17 mouse cellular contexts compared by ENCODE assay signal in the genomic region with DNA sequence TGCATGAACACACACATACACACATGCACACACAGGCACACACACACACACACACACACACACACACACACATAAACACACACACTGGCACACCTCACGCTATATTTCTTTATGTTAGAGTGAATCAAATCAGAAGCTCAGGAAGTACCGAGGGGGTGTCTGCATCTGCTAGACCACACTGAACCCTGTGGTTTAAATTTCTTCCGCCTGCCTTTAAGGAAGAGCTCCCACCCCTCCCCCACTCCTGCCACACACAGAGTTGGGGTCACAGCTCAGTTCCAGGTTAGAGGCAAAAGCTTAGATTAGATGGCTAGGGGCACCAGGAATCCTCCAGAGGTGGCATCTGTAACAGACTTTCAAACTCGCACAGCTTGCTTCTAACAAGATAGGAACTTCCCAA. TPM values are rescaled to one million over a fixed set of nuclear protein-coding genes. Genes with fewer than 3 reads are reported as not detected.
DNase-seq lines count a peak whose midpoint lies in the region; ATAC-seq lines count a peak whose summit lies in the region.
"Had no signal": no experiment of that assay in that cellular context is flagged by ENCODE, and none has a peak within 500 bp of the region (broad histone marks: within the 10 kb centered on the region; RNA-seq: fewer than 3 reads in every experiment).

No protein-coding gene starts in this region.

- H3K4me3 ChIP-seq in kidney, embryonic 14.5 days (ENCODE audit: low read length), result no peak overlapping the region
- H3K4me3 ChIP-seq in embryonic facial prominence, embryonic 12.5 days, result no peak overlapping the region
- H3K4me3 ChIP-seq: forebrain, embryonic 12.5 days; heart, adult 2 months; lung, embryonic 15.5 days; stomach, embryonic 15.5 days had no signal

- H3K36me3 ChIP-seq in kidney, embryonic 14.5 days (ENCODE audit: control insufficient read depth, insufficient read depth, low read length), result no peaks in the 10 kb centered on the region
- H3K36me3 ChIP-seq in embryonic facial prominence, embryonic 12.5 days, result no peaks in the 10 kb centered on the region
- H3K36me3 ChIP-seq: forebrain, embryonic 12.5 days; lung, embryonic 15.5 days; stomach, embryonic 15.5 days had no signal

- no peak for DNase-seq in kidney, adult 11 months
- DNase-seq in CD4-positive helper T cell, adult 2 months (ENCODE audit: low read depth, low spot score), result peak; percentile 68
- no peak for DNase-seq in lung, postnatal 10 days
- DNase-seq in right cerebral cortex, postnatal 4 days, result no peak
- no peak for DNase-seq in layer of hippocampus, postnatal 10 days (ENCODE audit: low spot score in 2 of 2)
- DNase-seq: B cell, adult 2 months; heart, adult 2 months; kidney, postnatal 14 days; liver had no signal

- WGBS in kidney, embryonic 14.5 days, result 27% methylated on average over 4 of the region's 4 CpGs
- WGBS in embryonic facial prominence, embryonic 12.5 days, result 19% methylated on average over 4 of the region's 4 CpGs

- H3K27ac ChIP-seq in kidney, embryonic 14.5 days (ENCODE audit: low read depth, low read length), result peak overlapping the region; percentile 65; the same call in 1 of the 2 replicates
- peak overlapping the region; percentile 58; the same call in 1 of the 2 replicates for H3K27ac ChIP-seq in embryonic facial prominence, embryonic 12.5 days
- H3K27ac ChIP-seq: forebrain, embryonic 12.5 days; heart, adult 2 months; stomach, embryonic 15.5 days had no signal

- H3K9me3 ChIP-seq in kidney, embryonic 14.5 days (ENCODE audit: control insufficient read depth, low read length), result no peaks in the 10 kb centered on the region
- H3K9me3 ChIP-seq in embryonic facial prominence, embryonic 12.5 days, result no peaks in the 10 kb centered on the region
- H3K9me3 ChIP-seq: forebrain, embryonic 12.5 days; lung, embryonic 15.5 days; stomach, embryonic 15.5 days had no signal

- no peak overlapping the region for H3K9ac ChIP-seq in kidney, embryonic 14.5 days (ENCODE audit: low read depth, low read length)
- H3K9ac ChIP-seq in embryonic facial prominence, embryonic 12.5 days, result no peak overlapping the region
- H3K9ac ChIP-seq: forebrain, embryonic 12.5 days; lung, embryonic 15.5 days; stomach, embryonic 15.5 days had no signal

- ATAC-seq in kidney, embryonic 14.5 days (ENCODE audit: low FRiP score, low TSS enrichment), result no peak
- no peak for ATAC-seq in embryonic facial prominence, embryonic 12.5 days (ENCODE audit: insufficient number of reproducible peaks, insufficient read depth, low FRiP score, low TSS enrichment)
- peak; percentile 52 for ATAC-seq in megakaryocyte progenitor cell, adult 5-6 weeks (replicated peaks; ENCODE audit: poor library complexity)
- ATAC-seq: hindbrain, embryonic 16.5 days had no signal

- H3K4me1 ChIP-seq in kidney, embryonic 14.5 days (ENCODE audit: control insufficient read depth, insufficient read depth, low read length), result peaks cover 68% of the 10 kb centered on the region
- H3K4me1 ChIP-seq in embryonic facial prominence, embryonic 12.5 days, result peaks cover 57% of the 10 kb centered on the region

- H3K27me3 ChIP-seq in kidney, embryonic 14.5 days (ENCODE audit: control insufficient read depth, insufficient read depth, low read length), result no peaks in the 10 kb centered on the region
- no peaks in the 10 kb centered on the region for H3K27me3 ChIP-seq in embryonic facial prominence, embryonic 12.5 days
- H3K27me3 ChIP-seq: forebrain, embryonic 12.5 days; lung, embryonic 15.5 days; stomach, embryonic 15.5 days had no signal

- no peak overlapping the region for H3K4me2 ChIP-seq in kidney, embryonic 14.5 days (replicated peaks; ENCODE audit: low read depth, low read length)
- 0 out of 2 replicates have a peak overlapping the region, but pooled peaks have one; percentile 1 for H3K4me2 ChIP-seq in embryonic facial prominence, embryonic 12.5 days (replicated peaks)
- H3K4me2 ChIP-seq: forebrain, embryonic 12.5 days; lung, embryonic 15.5 days; stomach, embryonic 15.5 days had no signal

RNA-seq across cellular contexts. Expression of gene Spsb1, which starts 42.4 kb away (rescaled TPM):
- polyA plus RNA-seq in kidney, embryonic 14.5 days (2014; fragmentation: Nextera tagmentation; extraction: Ambion mirVana), result 8.0 and 9.6 TPM in 2 replicates
- 21.0 and 22.6 TPM in 2 replicates for polyA plus RNA-seq in embryonic facial prominence, embryonic 12.5 days (2016; fragmentation: Nextera tagmentation; extraction: Ambion mirVana)
- 0.05 and 0.27 TPM in 2 replicates for total RNA-seq in megakaryocyte progenitor cell, adult 5-6 weeks (2015)
- 0.41 TPM in 1 of 2 replicates, not detected in the other for total RNA-seq in megakaryocyte progenitor cell, adult 5-6 weeks (2017)
- total RNA-seq in layer of hippocampus, postnatal 10 days (2021), result 10 to 100 TPM; 16.7 to 19.9 TPM
- total RNA-seq: megakaryocyte-erythroid progenitor cell, adult 5-6 weeks had no signal

Comparison
In these comparisons a context has a peak if more than half of its experiments do, and no peak if none do; other contexts are left out.
1. RNA of gene Spsb1, which starts 42.4 kb away (total RNA-seq): 16.7 to 19.9 TPM in layer of hippocampus, postnatal 10 days; 0.05 to 0.41 TPM in megakaryocyte progenitor cell, adult 5-6 weeks; every median in the first group is over 10 times any median in the second.